Mouse (Mus musculus): ENCODE data around the gene F3.

The F3 gene

DNA sequence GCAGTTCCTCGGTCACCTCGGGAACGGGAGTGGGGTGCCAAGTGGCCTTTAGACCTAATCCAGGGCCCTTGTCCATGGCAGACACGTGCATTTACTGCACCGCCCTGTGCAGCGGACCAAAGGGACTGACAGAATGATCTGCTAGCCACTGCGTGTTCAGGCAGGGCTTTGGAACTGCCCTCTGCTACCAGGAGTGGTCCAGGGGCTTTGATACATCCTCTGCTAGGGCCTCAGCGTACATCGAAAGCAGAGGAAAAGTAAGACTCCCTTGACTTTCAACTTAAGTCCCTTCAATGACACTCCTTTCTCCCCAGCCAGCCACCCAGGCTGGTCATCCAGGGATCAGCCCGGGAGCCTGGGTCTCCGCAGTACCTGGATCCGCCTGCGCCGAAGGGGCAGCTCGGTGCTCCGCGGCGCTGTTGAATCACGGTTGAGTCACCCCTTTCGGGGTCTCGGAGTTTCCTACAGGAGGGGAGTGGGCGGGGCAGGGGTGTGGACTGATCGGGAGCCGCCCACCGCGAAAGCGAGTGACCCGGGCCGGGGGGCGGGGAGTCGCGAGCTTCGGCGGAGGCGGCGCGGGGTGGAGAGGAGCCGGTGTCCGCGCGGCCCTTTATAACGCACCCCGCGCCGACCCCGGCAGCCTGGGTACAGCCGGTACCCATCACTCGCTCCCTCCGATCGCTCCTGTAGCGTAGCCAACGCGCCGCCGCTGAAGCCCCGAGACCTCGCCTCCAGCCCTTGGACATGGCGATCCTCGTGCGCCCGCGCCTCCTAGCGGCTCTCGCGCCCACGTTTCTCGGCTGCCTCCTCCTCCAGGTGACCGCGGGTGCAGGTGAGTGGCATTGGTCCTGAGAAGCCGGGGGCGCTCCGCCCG lies at the start of gene F3:
Gene F3 (plus strand): TSS at position 567 of the 874 bp plus-strand sequence.
- no peak for DNase-seq (ENCODE audit: low spot score)

DNA sequence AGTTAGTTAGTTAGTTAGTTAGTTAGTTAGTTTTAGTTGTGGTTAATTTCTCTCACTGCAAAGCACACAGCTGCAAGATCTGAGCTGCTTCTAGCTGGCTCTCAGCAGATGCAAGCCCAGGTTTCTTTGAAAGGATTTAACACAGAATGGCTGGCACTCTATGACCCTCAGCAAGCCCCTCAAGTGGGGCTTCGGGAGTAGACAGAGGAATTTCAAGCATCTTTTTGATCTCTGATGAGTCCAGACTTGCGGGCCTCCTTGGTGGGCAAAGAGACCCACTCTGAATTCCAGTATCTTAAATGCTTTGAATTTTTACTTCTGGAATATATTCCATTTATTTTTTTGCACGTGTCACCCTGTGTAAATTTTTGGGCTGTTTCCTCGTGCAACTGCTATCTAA lies 44.4 kb upstream of the F3 start:
- DNase-seq (ENCODE audit: low spot score), result no peak

DNA sequence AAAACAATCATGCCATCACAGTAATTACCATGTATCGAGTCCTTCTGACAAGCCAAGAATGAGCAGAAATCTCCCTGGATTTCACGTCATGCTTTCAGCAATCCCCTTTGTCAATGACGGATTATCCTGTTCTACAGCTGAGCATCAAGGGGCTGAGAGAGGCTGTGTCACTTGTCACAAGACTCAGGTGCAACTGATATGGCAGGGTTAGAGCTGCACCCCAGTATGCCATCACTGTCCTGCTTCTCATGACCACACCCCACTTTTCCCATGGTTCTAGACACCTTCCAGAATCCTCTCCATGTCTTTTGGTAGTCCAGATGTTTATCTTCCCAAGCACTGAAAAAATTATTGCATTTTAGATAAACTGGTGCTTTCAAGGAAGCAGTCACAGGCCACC lies 43.9 kb upstream of the F3 start:
- no peak for DNase-seq (ENCODE audit: low spot score)

DNA sequence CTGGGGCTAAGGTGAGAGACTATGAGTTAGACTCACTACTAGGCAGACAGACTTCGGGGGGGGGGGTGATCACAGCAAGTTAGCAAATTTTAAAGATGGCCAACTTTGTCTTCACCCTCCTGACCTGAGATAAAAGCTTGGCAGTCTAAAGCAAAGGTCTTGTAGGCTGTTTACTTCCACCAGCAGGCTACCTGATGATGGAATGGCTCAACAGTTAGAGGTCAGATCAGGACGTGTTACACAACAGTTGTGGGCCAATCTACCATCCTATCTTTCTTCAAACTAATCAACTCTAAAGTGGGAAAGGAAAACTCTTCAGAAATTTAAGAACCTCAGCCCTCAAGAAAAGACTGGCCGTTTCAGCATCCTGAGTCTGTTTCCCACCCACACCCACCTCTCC lies 43.1 kb upstream of the F3 start:
- no peak for DNase-seq (ENCODE audit: low spot score)

DNA sequence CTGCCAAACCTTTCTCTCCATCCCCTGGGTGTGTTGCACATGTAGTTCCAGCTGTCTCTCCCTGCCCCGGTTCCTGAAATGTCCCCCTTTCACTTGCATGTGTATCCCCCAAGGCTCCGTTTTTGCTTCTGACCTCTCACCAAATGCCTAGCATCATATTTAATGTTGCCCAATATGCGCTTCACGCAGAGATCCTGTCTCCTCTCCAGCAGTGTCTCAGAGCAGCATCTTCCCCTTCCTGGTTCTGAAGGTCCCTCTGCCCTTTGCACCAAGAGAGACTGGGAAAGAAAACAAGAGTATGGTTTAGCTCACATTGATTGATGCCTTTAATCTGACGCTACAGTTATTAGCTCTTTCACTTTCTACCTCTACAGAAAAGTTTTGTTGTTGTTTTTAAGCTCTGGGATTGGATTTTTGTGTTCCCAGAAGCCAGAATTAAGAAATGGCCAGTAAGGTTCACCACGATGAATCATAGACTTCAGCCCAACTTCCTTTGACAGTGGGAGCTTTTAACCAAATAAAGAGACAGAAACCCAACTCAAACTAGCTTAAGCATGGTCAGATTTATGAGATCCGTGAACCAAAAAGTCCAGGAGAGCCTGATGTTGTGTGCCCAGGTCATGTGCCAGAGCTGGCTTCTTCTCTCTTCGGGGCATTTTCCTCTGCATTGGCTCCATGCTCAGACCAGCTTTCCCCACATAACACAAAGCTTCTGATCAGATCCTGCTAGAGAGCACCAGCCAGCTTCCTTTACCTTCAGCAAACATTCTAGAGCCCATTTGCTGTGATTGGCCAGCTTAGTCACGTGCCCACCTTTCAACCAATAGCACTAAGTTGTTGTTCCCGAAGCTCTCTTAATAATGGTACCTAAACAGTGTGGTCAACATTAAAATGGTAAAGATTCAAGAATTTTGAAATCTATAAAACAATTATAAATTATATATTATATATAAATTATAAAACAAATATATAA lies 40.6 kb upstream of the F3 start:
- no peak for DNase-seq (ENCODE audit: low spot score)

DNA sequence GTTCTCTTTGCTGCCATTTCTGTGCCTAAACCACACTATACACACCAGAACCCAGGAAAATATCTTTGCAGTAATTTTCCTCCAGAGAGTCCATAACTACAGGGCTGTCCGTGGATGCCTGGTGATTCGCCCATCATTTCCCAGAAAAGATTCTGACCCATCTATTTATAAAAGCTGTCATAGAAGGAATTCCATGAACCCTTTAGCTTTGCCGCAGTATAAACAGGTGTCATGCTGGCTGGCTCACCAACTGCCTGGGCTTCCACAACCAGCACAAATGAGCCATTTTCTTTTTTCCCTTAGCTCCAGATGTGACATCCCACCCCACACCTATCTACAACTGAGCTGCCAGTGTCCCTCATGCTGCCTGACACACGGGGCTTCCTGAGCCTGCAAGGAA lies 38.8 kb upstream of the F3 start:
- DNase-seq (ENCODE audit: low spot score), result no peak

DNA sequence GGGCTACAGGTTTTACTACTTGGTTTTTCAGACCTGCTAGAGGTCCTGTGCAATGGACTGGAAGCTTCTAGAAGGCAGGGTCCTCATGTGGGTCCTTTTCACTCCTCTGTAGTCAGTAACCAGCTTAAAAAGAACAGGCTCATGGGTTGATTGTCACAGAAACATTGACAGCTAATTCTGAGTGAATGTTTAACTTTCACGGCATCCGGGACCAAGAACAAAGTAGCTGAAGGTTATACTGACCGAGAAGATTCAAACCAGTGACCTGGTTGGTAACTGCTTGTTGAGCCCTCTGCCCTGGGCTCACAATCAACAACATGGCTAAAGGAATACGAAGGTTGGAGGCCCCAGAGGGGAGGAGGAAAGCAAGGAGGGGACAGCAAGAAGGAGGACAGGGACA lies 38.4 kb upstream of the F3 start:
- no peak for DNase-seq (ENCODE audit: low spot score)

DNA sequence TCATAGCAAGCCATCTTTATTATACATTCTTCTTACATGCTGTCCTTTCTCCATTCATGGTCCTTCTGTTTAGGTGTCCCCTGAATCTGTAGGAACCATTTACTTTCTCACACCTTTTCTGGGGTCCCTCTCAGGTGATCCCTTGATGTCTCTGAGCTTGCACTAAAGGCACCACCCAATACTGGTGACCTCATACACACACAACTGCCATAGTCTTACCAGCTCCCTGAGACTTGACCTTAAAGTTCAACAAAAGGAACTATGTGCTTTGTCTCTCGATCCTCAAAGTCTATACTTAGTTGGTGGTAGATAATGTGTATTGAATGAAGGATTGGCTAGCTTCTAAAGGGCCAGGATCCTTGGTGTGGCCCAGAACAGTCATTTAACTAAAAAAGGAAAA lies 37.4 kb upstream of the F3 start:
- no peak for DNase-seq (ENCODE audit: low spot score)

DNA sequence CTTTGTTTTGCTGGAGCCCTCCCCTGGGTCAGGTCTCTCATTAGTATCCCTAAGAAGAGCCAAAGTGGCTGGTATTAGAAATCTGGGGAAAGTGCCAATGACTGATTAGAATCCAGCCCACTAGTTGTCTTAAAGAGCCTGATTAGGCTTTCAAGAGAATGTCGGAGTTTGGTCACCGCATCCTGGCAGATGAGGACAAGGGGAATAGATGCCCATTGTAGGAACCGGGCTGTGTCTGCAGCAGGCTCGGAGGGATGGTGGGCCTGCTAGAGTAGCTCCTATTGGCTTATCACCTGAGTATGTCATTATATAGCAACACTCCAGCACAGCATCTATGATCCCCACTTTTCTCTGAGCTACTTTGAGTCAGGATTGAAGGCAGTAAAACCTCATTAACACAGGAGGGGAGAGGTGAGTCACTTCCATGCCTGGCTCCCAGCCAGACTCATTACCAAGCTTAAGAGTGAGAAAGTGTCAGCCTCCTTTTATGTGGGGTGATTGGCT lies 36.9 kb upstream of the F3 start:
- no peak for DNase-seq (ENCODE audit: low spot score)

DNA sequence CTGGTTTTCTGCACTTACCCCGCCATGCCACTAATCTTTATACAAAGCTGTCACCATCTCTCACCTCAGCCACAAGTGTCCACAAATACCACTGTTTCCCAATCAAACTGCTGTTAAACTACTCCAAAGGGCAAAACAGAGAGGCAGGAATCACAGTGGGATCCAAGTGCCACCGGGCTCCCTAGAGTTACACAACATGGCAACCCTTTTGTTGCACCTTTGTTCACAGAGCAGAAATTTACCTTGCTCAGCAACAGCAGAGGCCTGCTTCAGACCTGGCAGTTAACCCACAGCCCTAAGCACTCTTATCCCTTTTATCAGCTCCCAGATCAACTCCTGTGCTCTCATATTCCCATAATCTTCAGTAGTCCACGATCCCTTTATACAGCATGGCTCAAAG lies 35.6 kb upstream of the F3 start:
- DNase-seq (ENCODE audit: low spot score), result no peak

DNA sequence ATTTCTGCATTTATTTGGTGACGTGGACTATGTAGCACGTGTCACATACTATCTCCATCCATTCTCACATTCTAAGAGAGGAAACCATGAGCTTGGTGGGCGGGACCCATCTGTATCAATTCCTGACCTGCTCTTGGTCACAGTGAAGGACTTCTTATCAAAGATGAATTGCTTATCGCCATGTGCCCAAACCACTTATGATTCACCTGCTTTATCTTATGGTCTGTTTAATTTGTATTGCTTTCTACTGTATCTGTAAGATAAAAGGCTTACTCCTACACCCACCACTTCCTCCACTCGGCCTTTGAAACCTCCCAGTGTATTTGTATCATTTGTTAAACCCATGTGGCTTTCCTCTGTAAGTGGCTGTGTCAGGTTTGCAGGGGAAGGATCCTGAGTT lies 34.3 kb upstream of the F3 start:
- DNase-seq (ENCODE audit: low spot score), result no peak

DNA sequence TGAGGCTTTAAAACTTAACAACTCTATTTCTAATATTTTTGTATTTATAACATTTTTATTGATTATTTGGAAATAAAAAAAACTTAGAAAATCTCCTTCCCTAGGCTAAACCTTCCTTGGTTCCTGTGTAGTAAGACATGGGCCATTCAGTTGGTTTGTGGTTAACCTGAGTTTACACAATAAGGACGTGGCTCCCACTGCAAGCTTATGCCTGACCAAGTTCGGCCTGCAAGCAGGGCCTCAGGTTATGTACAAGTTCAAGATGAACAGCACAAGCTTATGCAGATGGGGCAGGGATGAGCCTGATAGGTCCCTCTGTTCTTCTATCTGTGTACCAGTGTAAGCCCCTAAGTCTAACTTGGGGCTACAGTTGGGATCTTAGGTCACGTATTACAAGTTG lies 33.6 kb upstream of the F3 start:
- no peak for DNase-seq (ENCODE audit: low spot score)

DNA sequence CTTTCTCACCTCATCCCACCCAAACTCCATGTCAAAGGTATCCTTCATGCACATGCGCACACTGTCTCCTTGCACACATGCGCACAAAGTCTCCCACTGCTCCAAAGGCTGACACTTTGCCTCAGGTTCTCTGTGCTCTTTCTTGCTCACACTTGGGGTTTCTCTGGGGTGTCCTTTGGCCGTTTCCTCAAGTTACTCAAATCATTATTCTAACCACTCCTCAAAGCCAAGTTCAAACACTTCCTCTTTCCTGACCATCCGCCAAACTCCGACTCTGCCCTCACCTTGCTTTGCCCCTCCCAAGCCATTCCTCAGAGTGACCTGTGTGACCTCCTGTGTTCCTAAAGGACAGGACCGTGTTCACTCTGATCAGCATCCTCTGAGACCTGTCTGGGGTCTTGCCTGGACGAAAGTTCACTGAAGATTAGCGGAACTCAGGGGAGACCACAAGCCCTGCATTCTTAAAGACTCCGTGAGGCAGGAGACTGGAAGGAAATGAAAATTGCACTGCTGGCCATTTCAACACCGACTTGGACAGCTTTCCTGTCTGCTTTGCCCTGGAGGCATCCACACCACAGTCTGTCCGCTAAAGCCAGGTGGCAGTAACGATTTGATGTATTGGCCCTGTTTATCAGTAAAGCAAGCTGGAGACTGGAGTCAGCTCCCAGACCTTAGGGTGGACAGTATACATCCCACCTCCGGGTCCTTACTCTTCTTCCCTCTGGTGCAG lies 30.2 kb upstream of the F3 start:
- DNase-seq (ENCODE audit: low spot score), result no peak

DNA sequence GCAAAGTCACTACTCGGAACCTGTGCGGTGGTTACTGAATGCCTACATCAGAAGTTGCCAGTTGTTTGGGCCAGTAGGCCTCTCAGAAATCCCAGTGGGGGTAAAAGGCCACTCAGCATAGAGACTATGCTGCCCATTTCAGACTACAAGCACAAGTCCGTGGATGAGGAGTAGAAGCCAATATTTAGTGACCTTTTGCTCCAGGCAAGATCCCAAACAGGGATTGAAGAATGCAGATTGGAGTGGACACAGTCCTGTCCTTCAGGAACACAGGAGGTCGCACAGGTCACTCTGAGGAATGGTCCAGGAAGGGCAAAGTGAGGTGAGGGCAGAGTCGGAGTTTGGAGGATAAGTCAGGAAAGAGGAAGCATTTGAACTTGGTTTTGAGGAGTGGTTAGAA lies 29.6 kb upstream of the F3 start:
- DNase-seq (ENCODE audit: low spot score), result no peak

DNA sequence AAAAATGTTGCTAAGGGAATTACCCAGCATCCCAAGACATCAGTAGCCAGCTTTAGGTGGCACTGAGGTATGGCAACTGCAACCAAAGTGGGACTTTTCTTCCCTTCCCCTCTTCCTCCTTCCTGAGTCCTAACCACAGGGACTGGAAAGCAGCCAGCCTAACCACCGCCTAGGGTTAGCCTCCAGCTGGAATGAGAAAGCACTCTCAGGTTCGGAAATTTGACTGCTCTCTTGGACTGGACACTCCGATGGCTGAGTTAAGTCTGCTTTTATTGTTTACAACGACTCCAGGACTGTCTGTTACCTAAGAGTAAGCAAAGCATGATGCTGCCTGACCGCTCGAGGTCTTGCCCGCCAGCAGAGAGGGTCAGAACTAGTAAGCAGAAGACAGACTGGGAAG lies 26.2 kb upstream of the F3 start:
- no peak for DNase-seq (ENCODE audit: low spot score)

DNA sequence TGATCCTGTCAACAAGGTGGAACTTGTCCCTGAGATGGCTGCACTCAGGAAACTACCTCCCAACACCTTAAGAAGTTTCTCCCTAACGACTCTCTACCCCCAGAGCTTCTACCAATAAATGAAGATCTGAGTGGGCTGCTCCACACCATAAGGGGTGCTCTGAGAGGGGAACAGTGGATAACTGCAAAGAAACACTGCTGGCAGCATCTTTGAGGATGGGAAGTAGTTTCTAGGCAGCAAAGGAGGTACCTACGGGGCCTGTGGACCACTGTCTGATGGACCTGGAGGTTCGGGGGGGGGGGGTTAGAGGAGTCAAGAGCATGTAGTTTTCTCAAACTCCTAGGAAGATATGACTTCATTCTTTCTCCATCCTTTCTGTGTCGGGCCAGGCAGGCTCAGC lies 23.9 kb upstream of the F3 start:
- no peak for DNase-seq (ENCODE audit: low spot score)

DNA sequence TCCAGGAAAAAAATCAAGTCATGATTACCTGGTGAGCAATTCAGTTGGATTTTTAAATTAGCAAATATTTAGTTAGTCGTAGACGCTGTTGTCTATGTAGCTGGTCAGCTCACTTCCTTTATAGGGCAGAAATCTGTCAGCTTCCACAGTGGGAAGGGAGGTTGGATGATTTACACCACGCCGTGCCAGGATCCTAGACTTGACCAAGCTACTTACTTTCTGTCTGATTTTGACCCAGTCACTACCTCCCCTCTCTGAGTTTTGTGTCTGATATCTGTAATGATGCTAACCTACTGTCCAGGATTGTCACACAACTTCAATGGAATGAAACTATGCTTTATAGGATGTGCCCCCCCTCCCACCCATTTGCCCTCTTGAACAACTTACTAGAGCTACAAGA lies 23.5 kb upstream of the F3 start:
- DNase-seq (ENCODE audit: low spot score), result no peak

DNA sequence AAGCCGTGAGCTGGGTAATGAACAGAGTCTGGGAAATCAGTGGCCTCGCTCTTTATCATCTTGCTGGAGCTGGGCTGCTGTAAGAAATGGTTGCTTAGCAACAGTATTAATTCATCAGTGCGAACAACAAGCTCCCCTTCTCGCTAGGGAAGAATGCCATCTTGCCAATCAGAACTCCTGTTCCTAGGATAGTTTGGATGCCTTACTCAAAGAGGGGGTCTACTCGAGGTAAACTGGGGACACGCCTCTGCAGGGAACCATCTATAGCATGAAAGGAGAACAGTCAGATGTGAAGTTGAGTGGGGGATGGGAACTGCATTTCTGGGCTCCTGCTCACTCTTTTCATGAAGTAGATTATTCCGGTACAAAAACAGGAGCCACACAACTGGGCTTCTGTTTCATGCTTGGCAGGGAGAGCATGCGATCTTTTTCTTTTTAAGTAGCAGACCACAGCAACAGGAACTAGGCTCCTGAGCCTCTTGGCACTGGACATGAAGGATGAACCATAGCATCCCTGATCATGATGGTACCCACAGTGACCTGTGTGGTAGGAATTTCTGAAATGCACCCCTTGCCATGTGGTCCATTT lies 22.9 kb upstream of the F3 start:
- no peak for DNase-seq (ENCODE audit: low spot score)

DNA sequence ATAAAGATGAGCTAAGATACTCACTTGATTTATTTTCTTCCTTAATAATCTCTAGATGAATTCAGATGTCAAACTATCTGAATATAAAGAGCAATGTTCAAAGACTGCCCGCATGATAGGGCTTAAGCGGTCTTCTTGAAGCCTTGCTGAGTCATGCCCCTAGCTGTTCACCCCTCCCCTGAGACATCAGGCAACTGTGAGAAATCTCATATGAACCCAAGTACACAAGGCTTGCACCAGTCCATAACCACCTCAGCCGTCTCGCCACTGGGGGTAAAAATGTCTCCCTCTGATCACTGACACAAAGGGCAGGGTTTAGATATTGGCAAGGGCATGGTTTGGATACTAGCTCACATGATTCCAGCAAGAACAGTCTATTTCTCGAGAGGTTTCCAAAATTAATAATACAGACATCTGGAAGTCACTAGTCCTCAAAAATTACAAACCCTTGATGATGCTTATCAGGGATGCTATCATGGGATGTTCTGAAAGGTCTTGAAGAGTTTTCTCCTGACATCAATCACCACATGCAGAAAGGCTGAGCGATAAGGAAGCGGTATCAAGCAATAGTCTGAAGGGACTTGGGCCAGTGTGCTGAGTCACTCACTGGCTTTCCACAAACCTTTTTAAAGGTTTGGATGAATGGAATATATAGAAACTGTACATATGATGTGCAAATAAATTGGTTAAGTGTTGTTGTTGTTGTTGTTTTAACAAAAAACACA lies 20.0 kb upstream of the F3 start:
- no peak for DNase-seq (ENCODE audit: low spot score)

DNA sequence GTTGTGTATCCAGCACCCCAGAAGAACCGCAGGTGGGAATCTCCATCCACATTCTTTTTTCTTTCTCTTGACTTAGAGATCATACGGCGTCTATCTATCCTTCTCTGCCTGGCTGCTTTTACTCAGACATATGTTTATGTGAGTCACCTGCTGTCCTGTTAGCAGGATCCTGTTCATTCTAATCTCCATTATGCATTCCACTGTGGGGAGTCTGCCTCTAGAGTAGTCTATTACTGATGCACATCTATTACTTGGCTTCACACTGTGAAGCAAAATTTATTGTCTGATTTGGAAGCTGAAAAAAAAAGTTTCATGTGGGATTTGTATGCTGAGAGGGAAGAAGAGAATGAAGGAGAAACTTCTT lies 19.5 kb upstream of the F3 start:
- no peak for DNase-seq (ENCODE audit: low spot score)

DNA sequence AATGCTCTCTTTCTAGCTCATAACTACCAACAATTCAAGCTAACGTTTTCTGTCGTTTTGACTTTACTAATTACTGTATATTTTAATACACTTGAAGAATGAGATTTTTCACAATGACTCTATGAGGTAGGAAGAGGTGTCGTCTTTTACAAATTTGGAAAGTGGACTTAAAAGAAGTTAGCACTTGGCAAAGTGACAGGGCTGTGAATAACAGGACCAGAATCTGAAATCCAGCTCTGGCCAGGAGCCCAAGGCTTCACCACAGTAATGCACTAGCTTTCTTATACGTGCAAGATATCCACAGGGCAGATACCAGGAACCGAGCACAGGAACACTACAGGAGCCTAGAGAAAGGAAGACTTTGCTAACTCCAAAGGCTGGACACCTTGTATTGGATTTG lies 17.2 kb upstream of the F3 start:
- no peak for DNase-seq (ENCODE audit: low spot score)

Data from c-Kit-positive CD71-positive TER-119-positive erythroid progenitor cells, embryonic 14.5 days (primary cell).